In the genomic region with DNA sequence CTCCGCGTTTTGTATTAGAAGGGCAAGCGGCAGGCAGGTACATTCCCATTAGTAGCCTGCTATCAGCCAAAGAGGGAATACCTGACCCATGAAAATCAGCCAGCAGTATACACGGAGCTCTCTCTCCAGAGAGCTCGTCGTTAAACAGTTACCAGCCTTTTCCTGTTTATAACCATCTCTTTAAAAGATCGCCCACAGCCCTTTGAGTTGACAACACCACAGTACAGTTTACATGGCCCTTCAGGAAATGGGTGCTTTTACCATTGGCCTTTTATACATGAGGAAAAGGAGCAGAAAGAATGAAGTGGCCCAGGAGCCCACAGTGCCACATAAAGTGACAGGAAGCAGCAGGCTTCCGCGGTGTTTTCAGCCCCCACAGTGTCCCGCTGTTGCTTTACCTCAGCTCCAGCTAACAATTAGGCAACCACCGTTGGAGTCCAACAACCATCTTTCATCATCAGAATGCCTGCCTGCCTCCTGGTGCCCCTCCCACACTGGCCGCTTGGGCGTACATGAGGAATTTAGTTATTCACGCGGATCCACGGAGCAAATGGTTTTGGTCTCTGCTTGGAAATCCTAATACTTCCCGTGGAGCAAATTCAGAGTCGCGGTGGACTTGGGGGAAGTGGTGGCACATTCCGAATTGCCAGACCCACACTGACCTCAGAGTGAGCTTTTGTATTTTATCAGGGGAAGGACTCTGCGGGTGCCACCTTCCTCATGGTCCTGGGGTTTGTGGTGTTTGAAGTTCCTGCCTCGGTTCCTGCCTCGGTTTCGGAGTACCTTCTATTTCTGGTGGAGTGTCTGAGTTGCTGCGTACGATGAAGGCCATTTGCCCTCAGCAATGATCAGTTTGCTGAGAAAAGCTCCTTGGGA, we compare ENCODE assay signal across 8 mouse cellular contexts. TPM values are rescaled to one million over a fixed set of nuclear protein-coding genes. Genes with fewer than 3 reads are reported as not detected.
DNase-seq lines count a peak whose midpoint lies in the region; ATAC-seq and TF ChIP-seq lines count a peak whose summit lies in the region.

No protein-coding gene starts in this region.

- H3K4me3 ChIP-seq in stomach, embryonic 14.5 days (ENCODE audit: low read depth, low read length) = no peak overlapping the region
- no peak overlapping the region for H3K4me3 ChIP-seq in stomach, postnatal 0 days (ENCODE audit: low read depth, low read length)
- peak overlapping the region; percentile 3; the same call in 1 of the 2 replicates for H3K4me3 ChIP-seq in limb, embryonic 15.5 days

- DNase-seq in adrenal gland, postnatal 10 days = peak; percentile 38
- DNase-seq in adrenal gland, postnatal 25 days = no peak
- no peak for DNase-seq in stomach, postnatal 0 days (ENCODE audit: low spot score)
- peak; percentile 16 to 24 for DNase-seq in thymus, postnatal 36 days
- DNase-seq in gastrocnemius, adult 18-20 months (ENCODE audit: low spot score) = no peak
- DNase-seq in cerebellum, adult 11-12 months = no peak

- no peak for ATAC-seq in stomach, embryonic 14.5 days (ENCODE audit: insufficient number of reproducible peaks, insufficient read depth, low FRiP score, low read depth)
- ATAC-seq in stomach, postnatal 0 days (ENCODE audit: low FRiP score, low TSS enrichment) = no peak
- ATAC-seq in limb, embryonic 15.5 days (ENCODE audit: insufficient number of reproducible peaks, low FRiP score, low TSS enrichment, low read depth) = no peak

- 57% methylated on average over 26 of the region's 26 CpGs for WGBS in stomach, embryonic 14.5 days
- WGBS in stomach, postnatal 0 days = 56% methylated on average over 26 of the region's 26 CpGs
- whole genome bisulfite sequencing in limb, embryonic 15.5 days = 37% methylated on average over 26 of the region's 26 CpGs

- no peak overlapping the region for H3K27ac ChIP-seq in stomach, embryonic 14.5 days (ENCODE audit: low read length)
- no peak overlapping the region for H3K27ac ChIP-seq in stomach, postnatal 0 days (replicated peaks)
- no peak overlapping the region for H3K27ac ChIP-seq in limb, embryonic 15.5 days

- H3K36me3 ChIP-seq in stomach, embryonic 14.5 days (ENCODE audit: control insufficient read depth, insufficient read depth, low read length) = no peaks in the 10 kb centered on the region
- H3K36me3 ChIP-seq in stomach, postnatal 0 days (ENCODE audit: control insufficient read depth, insufficient read depth, low read length) = no peaks in the 10 kb centered on the region
- no peaks in the 10 kb centered on the region for H3K36me3 ChIP-seq in limb, embryonic 15.5 days

- no peaks in the 10 kb centered on the region for H3K9me3 ChIP-seq in stomach, embryonic 14.5 days (ENCODE audit: control insufficient read depth, low read depth, low read length)
- no peaks in the 10 kb centered on the region for H3K9me3 ChIP-seq in stomach, postnatal 0 days (ENCODE audit: control insufficient read depth, low read length)
- no peaks in the 10 kb centered on the region for H3K9me3 ChIP-seq in limb, embryonic 15.5 days

- no peaks in the 10 kb centered on the region for H3K27me3 ChIP-seq in stomach, embryonic 14.5 days (ENCODE audit: control insufficient read depth, insufficient read depth, low read length)
- no peaks in the 10 kb centered on the region for H3K27me3 ChIP-seq in stomach, postnatal 0 days (ENCODE audit: control insufficient read depth, insufficient read depth, low read length)
- H3K27me3 ChIP-seq in limb, embryonic 15.5 days = no peaks in the 10 kb centered on the region

- no peak for TF ChIP-seq EP300 in stomach, postnatal 0 days (optimal IDR thresholded peaks at IDR 0.05)

- H3K4me2 ChIP-seq in stomach, embryonic 14.5 days (replicated peaks; ENCODE audit: low read depth, low read length) = 0 out of 2 replicates have a peak overlapping the region, but pooled peaks have one; percentile 3
- no peak overlapping the region for H3K4me2 ChIP-seq in stomach, postnatal 0 days (replicated peaks; ENCODE audit: low read depth)
- peak overlapping the region; percentile 25; the same call in 1 of the 2 replicates for H3K4me2 ChIP-seq in limb, embryonic 15.5 days

- H3K9ac ChIP-seq in stomach, embryonic 14.5 days (replicated peaks; ENCODE audit: low read depth, low read length) = no peak overlapping the region
- no peak overlapping the region for H3K9ac ChIP-seq in stomach, postnatal 0 days (ENCODE audit: low read length)
- no peak overlapping the region for H3K9ac ChIP-seq in limb, embryonic 15.5 days

- TF ChIP-seq CTCF in stomach, postnatal 0 days (IDR thresholded peaks at IDR 0.05; ENCODE audit: low read depth) = no peak

- H3K4me1 ChIP-seq in stomach, embryonic 14.5 days (ENCODE audit: control insufficient read depth, insufficient read depth, low read length) = 0 out of 2 replicates have a peak, but pooled peaks cover 3% of the 10 kb centered on the region
- H3K4me1 ChIP-seq in stomach, postnatal 0 days (replicated peaks; ENCODE audit: control insufficient read depth, insufficient read depth) = no peaks in the 10 kb centered on the region
- peaks cover 19% of the 10 kb centered on the region for H3K4me1 ChIP-seq in limb, embryonic 15.5 days

RNA-seq across cellular contexts. Expression of gene 1700029F12Rik, which starts 50.7 kb away (rescaled TPM):
- total RNA-seq in adrenal gland, postnatal 10 days (2021) = not detected
- not detected in 2 replicates for total RNA-seq in adrenal gland, postnatal 25 days (2021)
- polyA plus RNA-seq in stomach, embryonic 14.5 days (2014; fragmentation: Nextera tagmentation; extraction: Ambion mirVana) = not detected in 2 replicates
- polyA plus RNA-seq in stomach, postnatal 0 days (2015; fragmentation: Nextera tagmentation; extraction: Ambion mirVana) = 0.08 TPM in 1 of 2 replicates, not detected in the other
- not detected in 2 replicates for polyA plus RNA-seq in limb, embryonic 15.5 days (2015; fragmentation: Nextera tagmentation; extraction: Ambion mirVana)
- total RNA-seq in gastrocnemius, adult 18-20 months (2021) = not detected

RNA-seq across cellular contexts. Expression of gene Gcnt4, which starts 59.0 kb away (rescaled TPM):
- total RNA-seq in adrenal gland, postnatal 10 days (2021) = under 1 TPM; 0.76 to 0.93 TPM
- total RNA-seq in adrenal gland, postnatal 25 days (2021) = 1.3 and 1.6 TPM in 2 replicates
- polyA plus RNA-seq in stomach, embryonic 14.5 days (2014; fragmentation: Nextera tagmentation; extraction: Ambion mirVana) = 0.50 and 0.84 TPM in 2 replicates
- 0.96 and 1.1 TPM in 2 replicates for polyA plus RNA-seq in stomach, postnatal 0 days (2015; fragmentation: Nextera tagmentation; extraction: Ambion mirVana)
- 0.36 and 0.40 TPM in 2 replicates for polyA plus RNA-seq in limb, embryonic 15.5 days (2015; fragmentation: Nextera tagmentation; extraction: Ambion mirVana)
- total RNA-seq in gastrocnemius, adult 18-20 months (2021) = under 1 TPM; 0.05 TPM

Comparison
In these comparisons a context has a peak if more than half of its experiments do, and no peak if none do; other contexts are left out.
1. DNase-seq: peak in adrenal gland, postnatal 10 days (single experiment) and thymus, postnatal 36 days (2 of 2); none in adrenal gland, postnatal 25 days (single experiment), stomach, postnatal 0 days (single experiment), gastrocnemius, adult 18-20 months (single experiment) and cerebellum, adult 11-12 months (single experiment).